Mouse (Mus musculus) stomach, embryonic 16.5 days (tissue): Measurements from ENCODE around the gene Ldhc. TPM values are rescaled to one million over a fixed set of nuclear protein-coding genes. Genes with fewer than 3 reads are reported as not detected.
"Not testable (repeated sequence)": the region's sequence is repeated elsewhere in the genome, so short reads cannot be mapped to it uniquely, and the experiment has no call there.

Experiments used
- ATAC-seq: fragments of 200-750 bp; cut with Nextera tagmentation; 2 replicates; pipeline ENCODE4 v1.8.0; 2017; ENCODE audit warnings: moderate number of reproducible peaks, moderate TSS enrichment; ENCODE audit not compliant: insufficient read depth, low FRiP score
- H3K27ac ChIP-seq: fragments of 300-500 bp; sonication (generic); 2 replicates; pipeline ENCODE4 v1.5.1; 2014; ENCODE audit warnings: low read length
- H3K27me3 ChIP-seq: fragments of 300-500 bp; sonication (generic); 2 replicates; pipeline ENCODE4 v1.6.1; 2014; ENCODE audit warnings: low read length, control low read depth, mixed read lengths; ENCODE audit not compliant: control insufficient read depth, insufficient read depth
- H3K36me3 ChIP-seq: fragments of 300-500 bp; sonication (generic); 2 replicates; pipeline ENCODE4 v1.6.1; 2014; ENCODE audit warnings: low read length; ENCODE audit not compliant: control insufficient read depth, insufficient read depth
- H3K4me1 ChIP-seq: fragments of 300-500 bp; sonication (generic); 2 replicates; pipeline ENCODE4 v1.6.1; 2014; ENCODE audit warnings: low read length, control low read depth, mixed read lengths; ENCODE audit not compliant: control insufficient read depth, insufficient read depth
- H3K4me2 ChIP-seq: fragments of 300-500 bp; sonication (generic); 2 replicates; pipeline ENCODE4 v1.6.1; 2014; ENCODE audit warnings: low read depth, low read length, mixed read lengths
- H3K4me3 ChIP-seq: fragments of 300-500 bp; sonication (generic); replicated peaks from 2 replicates; pipeline ENCODE4 v1.5.1; 2014; ENCODE audit warnings: mild to moderate bottlenecking, low read length
- H3K9ac ChIP-seq: fragments of 300-500 bp; sonication (generic); 2 replicates; pipeline ENCODE4 v1.6.1; 2014; ENCODE audit warnings: low read length
- H3K9me3 ChIP-seq: fragments of 300-500 bp; sonication (generic); replicated peaks from 2 replicates; pipeline ENCODE4 v1.6.1; 2016; ENCODE audit warnings: low read length, control low read depth; ENCODE audit not compliant: control insufficient read depth
- whole genome bisulfite sequencing: fragments of 180-500 bp; shearing (Covaris S2); extraction: QIAGEN DNeasy Blood & Tissue Kit; methylation state at CpG from one replicate; pipeline ENCODE4 v1.1.7; 2014; 5-methylcytosine and 5-hydroxymethylcytosine counted together
- polyA plus RNA-seq: library from polyadenylated mRNA; unstranded; fragments of >200 nt; fragmentation: Nextera tagmentation; extraction: Ambion mirVana; gene quantifications from 2 replicates; pipeline ENCODE4 v1.2.1, GENCODE M21; 2015

The Ldhc gene
- polyA plus RNA-seq, 1 experiment from 2014 or later: not detected

GRCm38 (mm10) chr7:46877255-46877654 lies 16.3 kb downstream of the Ldhc start:
- H3K9me3 ChIP-seq: no peaks in the 10 kb centered on the region
- H3K4me2 ChIP-seq: no peak overlapping the region
- 78% methylated on average over 6 of the region's 6 CpGs for WGBS
- H3K36me3 ChIP-seq: no peaks in the 10 kb centered on the region
- ATAC-seq: no peak
- no peaks in the 10 kb centered on the region for H3K27me3 ChIP-seq
- H3K27ac ChIP-seq: no peak overlapping the region
- H3K4me1 ChIP-seq: no peaks in the 10 kb centered on the region
- H3K4me3 ChIP-seq: no peak overlapping the region
- H3K9ac ChIP-seq: no peak overlapping the region

GRCm38 (mm10) chr7:46879851-46880250 lies 18.8 kb downstream of the Ldhc start:
- ATAC-seq: no peak
- WGBS: 92% methylated on average over 5 of the region's 5 CpGs
- H3K27ac ChIP-seq: no peak overlapping the region
- no peak overlapping the region for H3K4me2 ChIP-seq
- H3K36me3 ChIP-seq: no peaks in the 10 kb centered on the region
- no peak overlapping the region for H3K9ac ChIP-seq
- H3K4me1 ChIP-seq: no peaks in the 10 kb centered on the region
- no peaks in the 10 kb centered on the region for H3K27me3 ChIP-seq
- H3K9me3 ChIP-seq: no peaks in the 10 kb centered on the region
- H3K4me3 ChIP-seq: no peak overlapping the region

- Histone ChIP-seq H3K27ac (no peak overlapping the region), H3K4me2 (no peak overlapping the region), H3K9ac (no peak overlapping the region), H3K4me3 (no peak overlapping the region), H3K27me3 (no peaks in the 10 kb centered on the region), H3K9me3 (no peaks in the 10 kb centered on the region), H3K4me1 (no peaks in the 10 kb centered on the region), H3K36me3 (peaks cover 4% of the 10 kb centered on the region; the same call in 1 of the 2 replicates)
- WGBS: 75% methylated on average over 2 of the region's 2 CpGs
- ATAC-seq: no peak
These were observed 20.0 kb downstream of the Ldhc start for GRCm38 (mm10) chr7:46880992-46881391.

- not testable (repeated sequence) for H3K27ac ChIP-seq, H3K4me3 ChIP-seq, H3K9ac ChIP-seq, H3K4me1 ChIP-seq, ATAC-seq, H3K4me2 ChIP-seq, H3K9me3 ChIP-seq, H3K36me3 ChIP-seq, H3K27me3 ChIP-seq
- WGBS: 75% methylated on average over 6 of the region's 8 CpGs
These were observed 20.9 kb downstream of the Ldhc start for GRCm38 (mm10) chr7:46881941-46882340.

- Histone ChIP-seq H3K27ac (no peak overlapping the region), H3K9me3 (no peaks in the 10 kb centered on the region), H3K4me2 (no peak overlapping the region), H3K9ac (no peak overlapping the region), H3K4me3 (no peak overlapping the region), H3K36me3 (peaks cover 11% of the 10 kb centered on the region; the same call in 1 of the 2 replicates), H3K4me1 (no peaks in the 10 kb centered on the region), H3K27me3 (no peaks in the 10 kb centered on the region)
- ATAC-seq: no peak
- 79% methylated on average over 3 of the region's 3 CpGs for WGBS
These were observed 22.3 kb downstream of the Ldhc start for GRCm38 (mm10) chr7:46883304-46883703.

GRCm38 (mm10) chr7:46895511-46895910 lies 34.5 kb downstream of the Ldhc start:
- no peak overlapping the region for H3K4me2 ChIP-seq
- 90% methylated on average over 3 of the region's 3 CpGs for WGBS
- no peak overlapping the region for H3K27ac ChIP-seq
- no peaks in the 10 kb centered on the region for H3K27me3 ChIP-seq
- H3K9me3 ChIP-seq: no peaks in the 10 kb centered on the region
- ATAC-seq: no peak
- no peak overlapping the region for H3K9ac ChIP-seq
- no peak overlapping the region for H3K4me3 ChIP-seq
- H3K36me3 ChIP-seq: peaks cover 47% of the 10 kb centered on the region
- H3K4me1 ChIP-seq: no peaks in the 10 kb centered on the region

GRCm38 (mm10) chr7:46899343-46899742 lies 38.3 kb downstream of the Ldhc start:
- Histone ChIP-seq H3K27me3 (no peaks in the 10 kb centered on the region), H3K4me2 (no peak overlapping the region), H3K4me1 (no peaks in the 10 kb centered on the region), H3K36me3 (peaks cover 39% of the 10 kb centered on the region), H3K9me3 (no peaks in the 10 kb centered on the region), H3K4me3 (no peak overlapping the region), H3K27ac (no peak overlapping the region), H3K9ac (no peak overlapping the region)
- 82% methylated on average over 3 of the region's 3 CpGs for WGBS
- no peak for ATAC-seq

GRCm38 (mm10) chr7:46911250-46911649 lies 50.2 kb downstream of the Ldhc start:
- Histone ChIP-seq H3K36me3 (peaks cover 22% of the 10 kb centered on the region), H3K27me3 (no peaks in the 10 kb centered on the region), H3K9ac (no peak overlapping the region), H3K9me3 (no peaks in the 10 kb centered on the region), H3K27ac (no peak overlapping the region), H3K4me2 (no peak overlapping the region), H3K4me3 (no peak overlapping the region), H3K4me1 (no peaks in the 10 kb centered on the region)
- WGBS: 88% methylated on average over 3 of the region's 3 CpGs
- no peak for ATAC-seq

- H3K36me3 ChIP-seq: peaks cover 3% of the 10 kb centered on the region
- H3K4me3 ChIP-seq: no peak overlapping the region
- H3K9ac ChIP-seq: no peak overlapping the region
- peaks cover 13% of the 10 kb centered on the region; the same call in 1 of the 2 replicates for H3K4me1 ChIP-seq
- no peaks in the 10 kb centered on the region for H3K9me3 ChIP-seq
- H3K27ac ChIP-seq: no peak overlapping the region
- WGBS: 80% methylated on average over 3 of the region's 3 CpGs
- no peak for ATAC-seq
- H3K4me2 ChIP-seq: no peak overlapping the region
- H3K27me3 ChIP-seq: no peaks in the 10 kb centered on the region
These were observed 55.4 kb downstream of the Ldhc start for GRCm38 (mm10) chr7:46916376-46916775.
